Mouse (Mus musculus) lung, adult 2 months (tissue): ENCODE results near the gene Olfr1389. TPM values are rescaled to one million over a fixed set of nuclear protein-coding genes. Genes with fewer than 3 reads are reported as not detected.
"Not testable (repeated sequence)": the region's sequence is repeated elsewhere in the genome, so short reads cannot be mapped to it uniquely, and the experiment has no call there.

Source experiments
- DNase-seq: peaks from one replicate; pipeline ENCODE4 v3.0.0; 2022
- H3K4me1 ChIP-seq: fragments of 200-500 bp; 2 replicates; pipeline ENCODE4 v1.6.1; 2011; ENCODE audit warnings: low read length; ENCODE audit not compliant: control insufficient read depth, insufficient read depth
- H3K4me3 ChIP-seq: fragments of 200-500 bp; replicated peaks from 2 replicates; pipeline ENCODE3; 2011; ENCODE audit warnings: low read depth, mild to moderate bottlenecking, control low read depth, low read length; ENCODE audit errors: extremely low read depth
- CTCF ChIP-seq: fragments of 200-500 bp; IDR thresholded peaks from 2 replicates; pipeline ENCODE4 v1.5.1; 2011; ENCODE audit warnings: mild to moderate bottlenecking, low read length, control low read depth; ENCODE audit not compliant: insufficient read depth
- POLR2A ChIP-seq: fragments of 200-500 bp; IDR thresholded peaks from 2 replicates; pipeline ENCODE4 v1.6.1; 2011; ENCODE audit warnings: low read depth, mild to moderate bottlenecking, control low read depth, low read length, borderline replicate concordance; ENCODE audit errors: extremely low read depth
- WGBS: fragments of 180-500 bp; shearing (Covaris S2); methylation state at CpG from one replicate; pipeline ENCODE4 v1.1.7; 2018; 5-methylcytosine and 5-hydroxymethylcytosine counted together
- polyA plus RNA-seq: library from polyadenylated mRNA; depleted of rRNA; stranded (reverse); fragments of >200 nt; gene quantifications from 2 replicates; pipeline ENCODE4 v1.2.3, GENCODE M21; 2012; rRNA removed

Gene Olfr1389
- polyA plus RNA-seq: not detected in 2 replicates

- no peak for TF ChIP-seq POLR2A
- no peak for TF ChIP-seq CTCF
- DNase-seq: no peak
- no peaks in the 10 kb centered on the region for H3K4me1 ChIP-seq
- H3K4me3 ChIP-seq: no peak within 1 kb of the TSS
- WGBS: 81% methylated on average over 2 of the region's 2 CpGs
Measured at GRCm38 (mm10) chr11:49422767-49423166, at the start of gene Olfr1389. Gene Olfr1389, plus strand, starts transcription at chr11:49423067.

- DNase-seq: no peak
- Histone ChIP-seq H3K4me3 (no peak overlapping the region), H3K4me1 (no peaks in the 10 kb centered on the region)
- no peak for TF ChIP-seq CTCF
- no peak for TF ChIP-seq POLR2A
Measured at GRCm38 (mm10) chr11:49383133-49383532, 39.7 kb upstream of the Olfr1389 start.

DNA sequence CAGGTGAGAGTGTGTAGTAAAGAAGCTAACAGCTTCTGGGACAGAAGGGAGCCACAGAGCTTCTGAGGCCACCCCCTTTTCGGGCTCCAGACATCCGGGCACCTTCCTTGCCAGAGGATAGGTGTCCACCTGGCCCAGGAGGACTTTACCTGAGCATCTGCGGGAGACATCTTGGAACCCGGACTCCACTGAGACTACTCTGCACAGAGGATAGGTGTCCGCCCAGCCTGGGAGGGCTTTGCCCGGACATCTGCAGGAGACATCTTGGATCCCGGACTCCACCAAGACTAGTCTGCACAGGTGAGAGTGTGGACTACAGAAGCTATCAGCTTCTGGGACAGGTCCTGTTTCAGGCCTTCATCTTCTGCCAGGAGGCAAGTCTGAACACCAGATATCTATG lies 36.7 kb upstream of the Olfr1389 start:
- DNase-seq, H3K4me3 ChIP-seq, H3K4me1 ChIP-seq: not testable (repeated sequence)
- 86% methylated on average over 7 of the region's 7 CpGs for WGBS

DNA sequence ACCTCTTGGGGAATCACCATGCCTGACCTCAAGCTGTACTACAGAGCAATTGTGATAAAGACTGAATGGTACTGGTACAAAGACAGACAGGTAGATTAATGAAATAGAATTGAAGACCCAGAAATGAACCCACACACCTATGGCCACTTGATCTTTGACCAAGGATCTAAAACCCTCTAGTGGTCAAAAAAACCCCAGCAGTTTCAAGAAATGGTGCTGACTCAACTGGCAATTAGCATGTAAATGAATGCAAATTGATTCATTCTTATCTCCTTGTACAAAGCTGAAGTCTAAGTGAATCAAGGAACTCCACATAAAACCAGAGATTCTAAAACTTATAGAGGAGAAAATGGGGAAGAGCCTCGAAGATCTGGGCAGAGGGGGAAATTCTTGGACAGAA lies 30.2 kb upstream of the Olfr1389 start:
- H3K4me3 ChIP-seq, DNase-seq, H3K4me1 ChIP-seq: not testable (repeated sequence)
- 63% methylated on average over 1 of the region's 1 CpGs for WGBS

DNA sequence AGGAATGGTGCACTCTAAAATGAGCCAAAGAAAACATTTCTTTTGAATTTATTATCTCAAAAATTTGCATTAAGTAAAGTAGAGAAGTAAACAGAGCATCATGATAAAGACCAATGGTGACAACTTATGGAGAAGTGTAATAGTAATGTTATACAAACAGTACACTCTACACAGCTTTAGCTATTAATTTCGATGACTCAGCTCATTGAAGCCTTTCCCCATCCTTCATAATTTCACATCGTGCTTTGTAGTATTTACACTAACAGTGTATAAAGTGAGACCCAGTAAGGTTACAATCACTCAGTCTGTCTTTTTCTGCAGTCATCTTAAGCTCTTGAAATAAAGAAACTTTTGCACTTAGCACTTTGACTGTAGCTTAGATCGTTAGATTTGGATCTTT lies 16.1 kb upstream of the Olfr1389 start:
- no peak for DNase-seq
- Histone ChIP-seq H3K4me1 (no peaks in the 10 kb centered on the region), H3K4me3 (no peak overlapping the region)
- 66% methylated on average over 3 of the region's 3 CpGs for WGBS
- TF ChIP-seq CTCF: no peak
- no peak for TF ChIP-seq POLR2A

GRCm38 (mm10) chr11:49410540-49410939 lies 12.3 kb upstream of the Olfr1389 start:
- DNase-seq: no peak
- Histone ChIP-seq H3K4me1 (no peaks in the 10 kb centered on the region), H3K4me3 (no peak overlapping the region)
- no peak for TF ChIP-seq CTCF
- TF ChIP-seq POLR2A: no peak
- WGBS: 45% methylated on average over 1 of the region's 1 CpGs

- no peak overlapping the region for H3K4me3 ChIP-seq
- H3K4me1 ChIP-seq: no peaks in the 10 kb centered on the region
- DNase-seq: no peak
- TF ChIP-seq CTCF (no peak), POLR2A (no peak)
- 72% methylated on average over 1 of the region's 1 CpGs for WGBS
Measured at GRCm38 (mm10) chr11:49425257-49425927, 2.5 kb downstream of the Olfr1389 start.

DNA sequence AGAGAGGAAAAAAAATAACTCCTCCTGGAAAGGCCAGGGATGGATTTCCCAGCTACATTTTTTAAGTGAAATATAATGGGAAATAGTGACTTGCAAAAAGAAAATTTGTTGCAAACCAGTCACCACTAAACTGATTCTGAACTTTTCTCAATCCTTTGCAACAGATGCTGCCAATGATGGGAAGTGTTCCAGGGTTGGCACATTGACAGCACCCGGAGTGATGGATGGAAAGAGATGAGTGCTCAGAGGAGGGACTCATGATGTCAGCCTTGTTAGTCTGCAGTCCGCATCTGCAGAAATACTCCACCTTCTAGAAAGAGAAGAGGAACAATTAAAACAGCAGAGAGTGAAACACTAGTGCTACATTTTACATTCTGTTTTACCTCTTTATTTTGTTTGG lies 6.8 kb downstream of the Olfr1389 start:
- Histone ChIP-seq H3K4me3 (no peak overlapping the region), H3K4me1 (no peaks in the 10 kb centered on the region)
- 80% methylated on average over 2 of the region's 2 CpGs for WGBS
- TF ChIP-seq CTCF (no peak), POLR2A (no peak)
- no peak for DNase-seq

- 32% methylated on average over 3 of the region's 3 CpGs for WGBS
- H3K4me3 ChIP-seq: no peak within 1 kb of the TSS
- no peak for DNase-seq
- no peak for TF ChIP-seq CTCF
- TF ChIP-seq POLR2A: no peak
- no peaks in the 10 kb centered on the region for H3K4me1 ChIP-seq
Measured at GRCm38 (mm10) chr11:49436411-49436810, 13.5 kb downstream of the Olfr1389 start, which contains the start of gene Olfr1388. Gene Olfr1388, plus strand, starts transcription at chr11:49436624.

- Histone ChIP-seq H3K4me3 (no peak within 1 kb of the TSS), H3K4me1 (no peaks in the 10 kb centered on the region)
- WGBS: 56% methylated on average over 1 of the region's 1 CpGs
- no peak for DNase-seq
- TF ChIP-seq POLR2A: no peak
- TF ChIP-seq CTCF: no peak
Measured at GRCm38 (mm10) chr11:49455043-49455442, 32.2 kb downstream of the Olfr1389 start, which contains the start of gene Olfr1387. Gene Olfr1387, plus strand, starts transcription at chr11:49455343.

DNA sequence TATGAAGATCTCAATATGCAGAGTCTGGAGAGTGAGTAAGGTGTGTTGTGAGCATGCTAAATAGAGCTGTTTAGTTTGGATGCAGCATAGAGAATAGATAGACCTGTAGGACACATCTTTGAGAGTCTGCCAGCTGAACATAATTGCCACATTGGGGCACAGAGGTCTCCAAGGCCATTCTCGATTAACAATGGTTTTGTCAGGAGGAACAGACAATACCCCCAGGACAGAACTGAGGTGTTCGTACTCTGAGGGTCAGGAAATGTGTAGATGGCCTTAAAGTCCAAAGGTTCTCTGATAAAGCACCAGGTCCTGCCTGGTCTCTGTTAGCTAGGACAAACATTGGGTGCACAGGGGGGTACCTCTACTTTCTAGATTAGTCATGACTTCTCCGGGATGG lies 41.9 kb downstream of the Olfr1389 start, which contains the start of gene Olfr1386:
TSS of gene Olfr1386 (plus strand) at position 301 of the 400 bp plus-strand sequence.
- WGBS: 72% methylated on average over 3 of the region's 3 CpGs
- DNase-seq, H3K4me3 ChIP-seq, H3K4me1 ChIP-seq: not testable (repeated sequence)

Other genes with a start within 250 kb of the Olfr1389 start
- gene Btnl9, start 235.9 kb upstream of the Olfr1389 start, polyA plus RNA-seq: 1.6 and 2.1 TPM in 2 replicates
- gene Zfp62, start 219.8 kb upstream of the Olfr1389 start, polyA plus RNA-seq: 1.5 and 3.0 TPM in 2 replicates
- gene Mgat1, start 178.9 kb upstream of the Olfr1389 start, polyA plus RNA-seq: 216 and 218 TPM in 2 replicates
- not detected in 2 replicates for gene Olfr1393, start 144.8 kb upstream of the Olfr1389 start, polyA plus RNA-seq
- gene Olfr1392, start 137.8 kb upstream of the Olfr1389 start, polyA plus RNA-seq: 0.09 TPM in 1 of 2 replicates, not detected in the other
- gene Olfr10, start 118.3 kb upstream of the Olfr1389 start, polyA plus RNA-seq: not detected in 2 replicates
- gene Olfr1391, start 100.3 kb upstream of the Olfr1389 start, polyA plus RNA-seq: not detected in 2 replicates
- not detected in 2 replicates for gene Olfr1390, start 87.9 kb upstream of the Olfr1389 start, polyA plus RNA-seq
- gene Olfr1388, start 13.6 kb downstream of the Olfr1389 start, polyA plus RNA-seq: 0.07 and 0.08 TPM in 2 replicates
- gene Olfr1387, start 32.3 kb downstream of the Olfr1389 start, polyA plus RNA-seq: not detected in 2 replicates
- not detected in 2 replicates for gene Olfr1386, start 42.0 kb downstream of the Olfr1389 start, polyA plus RNA-seq
- gene Olfr1385, start 66.0 kb downstream of the Olfr1389 start, polyA plus RNA-seq: not detected in 2 replicates
- gene Olfr1384, start 83.7 kb downstream of the Olfr1389 start, polyA plus RNA-seq: not detected in 2 replicates
- not detected in 2 replicates for gene Olfr1383, start 96.6 kb downstream of the Olfr1389 start, polyA plus RNA-seq
- not detected in 2 replicates for gene Olfr1382, start 105.2 kb downstream of the Olfr1389 start, polyA plus RNA-seq
- not detected in 2 replicates for gene Olfr1381, start 120.4 kb downstream of the Olfr1389 start, polyA plus RNA-seq
- not detected in 2 replicates for gene Olfr1380, start 133.8 kb downstream of the Olfr1389 start, polyA plus RNA-seq
- gene Flt4, start 186.2 kb downstream of the Olfr1389 start, polyA plus RNA-seq: 28.0 and 32.0 TPM in 2 replicates
- 2,792 and 3,426 TPM in 2 replicates for gene Scgb3a1, start 240.5 kb downstream of the Olfr1389 start, polyA plus RNA-seq